Mouse (Mus musculus) lung, postnatal 0 days (tissue): Measurements from ENCODE around the gene Snx7.

Experiments
- CTCF ChIP-seq: IDR thresholded peaks from 2 replicates; pipeline ENCODE4 v1.5.1; 2016; ENCODE audit warnings: antibody characterized with exemption, mild to moderate bottlenecking
- EP300 ChIP-seq: IDR thresholded peaks from 2 replicates; pipeline ENCODE4 v1.6.1; 2016; ENCODE audit warnings: antibody characterized with exemption, mild to moderate bottlenecking, control low read depth

DNA sequence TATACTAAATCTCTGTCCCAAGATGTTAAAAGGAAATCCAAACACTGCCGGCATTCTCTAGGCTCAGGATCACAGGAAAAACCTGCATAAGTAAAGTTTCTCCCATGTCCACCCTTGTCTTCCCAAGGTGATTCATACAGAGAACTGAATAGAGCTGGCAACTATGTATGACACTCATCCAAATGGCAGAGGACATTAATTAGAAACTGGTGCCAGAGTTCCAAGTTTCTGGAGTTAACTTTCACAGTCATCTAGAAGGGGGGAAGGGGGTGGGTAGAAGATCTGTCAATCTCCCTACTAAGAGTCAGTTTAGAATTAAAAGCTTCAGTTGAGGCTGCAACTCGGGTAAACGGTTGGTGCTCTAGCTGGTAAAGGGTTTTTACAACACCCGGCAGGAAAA, 76.8 kb downstream of the Snx7 start:
- no peak for TF ChIP-seq CTCF
- TF ChIP-seq EP300, result no peak
